Mouse (Mus musculus) midbrain, embryonic 12.5 days (tissue): ENCODE results near the gene Rec8. TPM values are rescaled to one million over a fixed set of nuclear protein-coding genes. Genes with fewer than 3 reads are reported as not detected.

Experiments used
- polyA plus RNA-seq: library from polyadenylated mRNA; unstranded; fragments of >200 nt; fragmentation: Nextera tagmentation; extraction: Ambion mirVana; gene quantifications from 2 replicates; pipeline ENCODE4 v1.2.1, GENCODE M21; 2016

The Rec8 gene
- polyA plus RNA-seq, 1 experiment from 2014 or later = 6.6 TPM

Other genes starting within 250 kb of the Rec8 start
- gene Dhrs4, start 139.3 kb upstream of the Rec8 start, polyA plus RNA-seq = 38.2 and 39.6 TPM in 2 replicates
- 13.8 and 14.8 TPM in 2 replicates for gene Carmil3, start 127.4 kb upstream of the Rec8 start, polyA plus RNA-seq
- gene Cpne6, start 107.6 kb upstream of the Rec8 start, polyA plus RNA-seq = 0.42 and 0.79 TPM in 2 replicates
- not detected in 2 replicates for gene Nrl, start 93.1 kb upstream of the Rec8 start, polyA plus RNA-seq
- gene Pck2, start 77.8 kb upstream of the Rec8 start, polyA plus RNA-seq = 16.8 and 22.0 TPM in 2 replicates
- 113 and 117 TPM in 2 replicates for gene Dcaf11, start 58.0 kb upstream of the Rec8 start, polyA plus RNA-seq
- not detected in 2 replicates for gene A730061H03Rik, start 57.6 kb upstream of the Rec8 start, polyA plus RNA-seq
- gene Fitm1, start 42.4 kb upstream of the Rec8 start, polyA plus RNA-seq = 0.24 TPM in 1 of 2 replicates, not detected in the other
- 122 and 127 TPM in 2 replicates for gene Psme1, start 39.9 kb upstream of the Rec8 start, polyA plus RNA-seq
- 6.4 and 6.7 TPM in 2 replicates for gene Emc9, start 32.7 kb upstream of the Rec8 start, polyA plus RNA-seq
- 192 and 215 TPM in 2 replicates for gene Psme2, start 26.9 kb upstream of the Rec8 start, polyA plus RNA-seq
- 20.0 and 20.5 TPM in 2 replicates for gene Rnf31, start 26.3 kb upstream of the Rec8 start, polyA plus RNA-seq
- 9.4 and 11.5 TPM in 2 replicates for gene Irf9, start 14.5 kb upstream of the Rec8 start, polyA plus RNA-seq
- 78.5 and 85.4 TPM in 2 replicates for gene Ipo4, start 17.9 kb downstream of the Rec8 start, polyA plus RNA-seq
- 3.5 and 4.9 TPM in 2 replicates for gene Gm49378, start 19.9 kb downstream of the Rec8 start, polyA plus RNA-seq
- 64.0 and 66.1 TPM in 2 replicates for gene Tm9sf1, start 25.8 kb downstream of the Rec8 start, polyA plus RNA-seq
- 0.63 and 0.80 TPM in 2 replicates for gene Tssk4, start 32.1 kb downstream of the Rec8 start, polyA plus RNA-seq
- gene Mdp1, start 42.5 kb downstream of the Rec8 start, polyA plus RNA-seq = 63.8 and 67.2 TPM in 2 replicates
- gene Gmpr2, start 53.9 kb downstream of the Rec8 start, polyA plus RNA-seq = 56.4 and 64.8 TPM in 2 replicates
- 515 and 554 TPM in 2 replicates for gene Nedd8, start 54.1 kb downstream of the Rec8 start, polyA plus RNA-seq
- gene Tinf2, start 63.8 kb downstream of the Rec8 start, polyA plus RNA-seq = 53.5 and 55.4 TPM in 2 replicates
- 0.56 and 0.59 TPM in 2 replicates for gene Tgm1, start 95.9 kb downstream of the Rec8 start, polyA plus RNA-seq
- 34.7 and 35.3 TPM in 2 replicates for gene Rabggta, start 104.2 kb downstream of the Rec8 start, polyA plus RNA-seq
- 64.8 and 65.9 TPM in 2 replicates for gene Dhrs1, start 127.7 kb downstream of the Rec8 start, polyA plus RNA-seq
- 44.1 and 45.9 TPM in 2 replicates for gene Nop9, start 127.7 kb downstream of the Rec8 start, polyA plus RNA-seq
- not detected in 2 replicates for gene Cideb, start 140.4 kb downstream of the Rec8 start, polyA plus RNA-seq
- gene Ltb4r2, start 143.4 kb downstream of the Rec8 start, polyA plus RNA-seq = 0.24 and 0.41 TPM in 2 replicates
- 0.13 TPM in 1 of 2 replicates, not detected in the other for gene Ltb4r1, start 147.9 kb downstream of the Rec8 start, polyA plus RNA-seq
- gene Adcy4, start 166.1 kb downstream of the Rec8 start, polyA plus RNA-seq = 6.6 and 7.9 TPM in 2 replicates
- 5.3 and 8.3 TPM in 2 replicates for gene Ripk3, start 170.8 kb downstream of the Rec8 start, polyA plus RNA-seq
- gene Nfatc4, start 205.1 kb downstream of the Rec8 start, polyA plus RNA-seq = 20.2 and 24.0 TPM in 2 replicates
- gene Nynrin, start 236.0 kb downstream of the Rec8 start, polyA plus RNA-seq = 27.6 and 28.0 TPM in 2 replicates